Mouse (Mus musculus) CD4-positive, CD25-positive, alpha-beta regulatory T cell, adult 4 months (primary cell): ENCODE results near the gene Gm44805. TPM values are rescaled to one million over a fixed set of nuclear protein-coding genes. Genes with fewer than 3 reads are reported as not detected.

ENCODE experiments used
- ATAC-seq: one replicate; pipeline ENCODE4 v1.8.0; 2017
- polyA plus RNA-seq, 2 experiments: library from polyadenylated mRNA; unstranded; fragments of 100-300 nt; shearing (Covaris generic); gene quantifications; one replicate each; pipeline ENCODE4 v1.2.1; 2017

Gene Gm44805
- polyA plus RNA-seq, 2 experiments from 2014 or later = not detected

DNA sequence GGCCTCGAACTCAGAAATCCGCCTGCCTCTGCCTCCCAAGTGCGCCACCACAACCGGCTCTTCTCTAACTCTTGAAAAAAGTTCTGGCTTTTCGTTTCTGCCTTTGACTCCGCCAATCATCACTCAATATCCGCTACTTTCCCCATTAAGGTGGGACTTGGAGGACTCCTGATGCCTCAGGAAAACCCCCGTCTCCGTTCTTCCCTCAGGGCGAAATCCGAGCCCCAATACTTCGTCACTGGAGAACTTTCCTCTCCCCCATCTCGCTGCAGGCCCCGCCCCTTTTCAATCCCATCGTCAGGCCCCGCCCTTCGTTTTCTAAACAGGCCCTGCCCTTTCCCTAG lies 53.1 kb downstream of the Gm44805 start:
- no peak for ATAC-seq

DNA sequence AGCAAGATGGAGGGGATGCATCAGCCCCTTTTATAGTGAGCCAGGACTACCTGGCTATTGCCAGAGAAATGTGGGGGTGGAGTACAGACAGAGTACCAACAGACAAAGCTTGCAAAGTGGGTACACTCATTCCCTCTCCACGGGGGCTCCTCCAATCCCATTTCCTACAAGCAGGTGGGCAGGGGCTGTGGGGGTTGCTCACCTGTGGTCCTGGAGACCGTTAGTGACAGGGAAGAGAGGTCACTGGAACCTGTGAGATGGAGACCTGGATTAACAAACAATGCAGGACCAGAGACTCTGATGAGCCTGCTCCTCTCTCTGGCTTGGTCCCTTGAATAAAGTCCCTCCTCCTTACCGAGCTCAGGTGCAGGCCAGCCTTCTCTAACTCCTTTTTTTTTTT lies 53.5 kb downstream of the Gm44805 start:
- no peak for ATAC-seq

DNA sequence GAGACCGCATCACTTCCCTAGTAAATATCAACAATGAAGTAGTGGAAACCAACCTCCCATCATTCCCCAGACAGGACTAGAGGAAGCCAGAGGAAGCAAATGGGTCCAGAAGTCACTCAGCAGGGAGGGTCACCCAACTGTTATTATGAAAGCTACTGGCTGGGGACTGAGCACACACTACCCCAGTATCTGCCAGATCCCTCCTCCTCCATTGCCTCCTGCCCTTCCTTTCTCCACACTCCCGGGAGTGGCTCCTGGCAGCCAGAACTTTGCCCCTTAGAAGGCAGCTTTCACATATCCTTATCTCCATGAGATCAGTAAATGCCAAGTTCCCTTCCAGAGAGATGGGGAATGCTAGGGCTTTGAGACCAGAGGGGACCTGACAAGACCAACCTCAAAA lies 57.8 kb downstream of the Gm44805 start:
- ATAC-seq = no peak

DNA sequence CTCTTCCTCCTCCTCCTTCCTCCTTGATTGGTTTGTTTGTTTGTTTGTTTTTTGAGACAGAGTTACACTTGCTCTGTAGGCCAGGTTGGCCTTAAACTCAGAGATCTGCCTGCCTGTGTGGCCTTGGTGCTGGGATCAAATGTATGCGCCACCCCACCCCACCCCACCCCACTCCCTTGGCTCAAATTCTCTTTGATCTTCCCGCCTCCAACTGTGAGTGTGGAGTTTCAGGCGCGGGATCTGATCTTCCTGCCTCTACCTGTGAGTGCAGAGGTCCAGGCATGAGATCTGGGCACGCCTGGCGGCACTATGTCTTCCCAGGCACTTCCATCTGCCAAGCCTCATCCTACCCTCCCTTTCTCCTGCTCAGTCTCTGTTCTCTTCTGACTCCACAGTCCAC lies 59.0 kb downstream of the Gm44805 start:
- ATAC-seq = no peak

Other genes starting within 250 kb of the Gm44805 start
- gene Mark4, start 222.6 kb downstream of the Gm44805 start, polyA plus RNA-seq = 1 to 10 TPM in 1 of 2 experiments, under 1 TPM in 1; 0.91 to 1.3 TPM
- gene Exoc3l2, start 218.1 kb downstream of the Gm44805 start, polyA plus RNA-seq = not detected
- under 1 TPM; 0.37 to 0.86 TPM for gene Bloc1s3, start 173.1 kb downstream of the Gm44805 start, polyA plus RNA-seq
- gene Trappc6a, start 173.0 kb downstream of the Gm44805 start, polyA plus RNA-seq = 10 to 100 TPM; 45.8 to 50.7 TPM
- gene Nkpd1, start 163.6 kb downstream of the Gm44805 start, polyA plus RNA-seq = not detected
- gene Ppp1r37, start 118.3 kb downstream of the Gm44805 start, polyA plus RNA-seq = 1 to 10 TPM; 1.9 to 2.8 TPM
- 1 to 10 TPM; 1.7 to 1.9 TPM for gene Zfp296, start 104.1 kb downstream of the Gm44805 start, polyA plus RNA-seq
- gene Gemin7, start 103.8 kb downstream of the Gm44805 start, polyA plus RNA-seq = 100 to 1,000 TPM in 1 of 2 experiments, 10 to 100 TPM in 1; 91.0 to 100 TPM
- gene Clasrp, start 76.9 kb downstream of the Gm44805 start, polyA plus RNA-seq = 1 to 10 TPM; 9.0 to 9.4 TPM
- 10 to 100 TPM; 12.7 to 14.8 TPM for gene Relb, start 52.0 kb downstream of the Gm44805 start, polyA plus RNA-seq
- gene Clptm1, start 16.4 kb downstream of the Gm44805 start, polyA plus RNA-seq = 10 to 100 TPM; 24.4 to 28.1 TPM
- not detected for gene Apoc2, start 3.5 kb downstream of the Gm44805 start, polyA plus RNA-seq
- gene Apoc4, start 56 bp upstream of the Gm44805 start, polyA plus RNA-seq = under 1 TPM in 1 of 2 experiments, not detected in 1; 0.36 TPM
- not detected for gene Apoc1, start 11.2 kb upstream of the Gm44805 start, polyA plus RNA-seq
- gene Apoe, start 17.8 kb upstream of the Gm44805 start, polyA plus RNA-seq = 1 to 10 TPM; 6.6 to 7.6 TPM
- gene Tomm40, start 34.0 kb upstream of the Gm44805 start, polyA plus RNA-seq = 1 to 10 TPM; 3.7 to 6.9 TPM
- gene Nectin2, start 69.1 kb upstream of the Gm44805 start, polyA plus RNA-seq = under 1 TPM in 1 of 2 experiments, not detected in 1; 0.12 TPM
- gene Bcam, start 89.6 kb upstream of the Gm44805 start, polyA plus RNA-seq = 1 to 10 TPM; 2.5 to 3.7 TPM
- not detected for gene Cblc, start 115.4 kb upstream of the Gm44805 start, polyA plus RNA-seq
- gene Bcl3, start 141.3 kb upstream of the Gm44805 start, polyA plus RNA-seq = 10 to 100 TPM; 16.0 to 20.5 TPM
- not detected for gene Gm19345, start 170.6 kb upstream of the Gm44805 start, polyA plus RNA-seq
- not detected for gene Ceacam16, start 179.9 kb upstream of the Gm44805 start, polyA plus RNA-seq
- gene Ceacam19, start 206.5 kb upstream of the Gm44805 start, polyA plus RNA-seq = not detected
- gene Pvr, start 239.7 kb upstream of the Gm44805 start, polyA plus RNA-seq = 10 to 100 TPM; 22.2 to 24.7 TPM